Mouse (Mus musculus): Measurements from ENCODE around the gene Ift88.

- TF ChIP-seq POLR2A (IDR thresholded peaks at IDR 0.05; ENCODE audit: low read depth, low read length), result no peak
- no peak for TF ChIP-seq CTCF (IDR thresholded peaks at IDR 0.05; ENCODE audit: extremely low read depth, insufficient read length, insufficient replicate concordance, low read depth, low read length)
These were observed 110.5 kb downstream of the Ift88 start for GRCm38 (mm10) chr14:57534346-57534745.
